Mouse (Mus musculus) left cerebral cortex, adult 2 months (tissue): ENCODE results near the gene Atp4a. TPM values are rescaled to one million over a fixed set of nuclear protein-coding genes. Genes with fewer than 3 reads are reported as not detected.
"Not testable (repeated sequence)": the region's sequence is repeated elsewhere in the genome, so short reads cannot be mapped to it uniquely, and the experiment has no call there.

Source experiments
- DNase-seq, 2 experiments: peaks; one replicate each; pipeline ENCODE4 v3.0.0; 2021 to 2022; ENCODE audit warnings: low spot score in 2 of 2, mixed read lengths in 1 of 2; ENCODE audit errors: extremely low spot score in 1 of 2
- H3K27ac ChIP-seq: fragments of 200-600 bp; 2 replicates; pipeline ENCODE4 v1.8.1; 2022
- H3K4me3 ChIP-seq: fragments of 200-600 bp; 2 replicates; pipeline ENCODE4 v1.8.1; 2022
- CTCF ChIP-seq: fragments of 200-600 bp; IDR thresholded peaks from 2 replicates; pipeline ENCODE4 v1.8.1; 2022; ENCODE audit warnings: antibody characterized with exemption, mild to moderate bottlenecking, moderate library complexity
- intact Hi-C: fragments of 180-260 bp; cut with DNase I; formaldehyde crosslinking; loops from one replicate; pipeline ENCODE4 v1.15.1; 2025
- total RNA-seq, 2 experiments: library from RNA; stranded (reverse); gene quantifications; 2 replicates each; pipeline ENCODE4 v1.2.3; 2021

The Atp4a gene
- total RNA-seq, 2 experiments from 2014 or later, result 0.70 TPM

GRCm38 (mm10) chr7:30706214-30706882 lies 5.7 kb upstream of the Atp4a start:
- intact Hi-C loops, result no loop called here
- Histone ChIP-seq H3K4me3 (no peak overlapping the region), H3K27ac (no peak overlapping the region)
- no peak for TF ChIP-seq CTCF
- DNase-seq, result no peak

GRCm38 (mm10) chr7:30707441-30707840 lies 4.6 kb upstream of the Atp4a start:
- H3K4me3 ChIP-seq, result no peak overlapping the region
- DNase-seq, result no peak
- TF ChIP-seq CTCF, result no peak
- no peak overlapping the region for H3K27ac ChIP-seq
- intact Hi-C loops, result no loop called here

- peak; percentile 41 for DNase-seq
- Histone ChIP-seq H3K4me3 (peak overlapping the region; percentile 30), H3K27ac (no peak overlapping the region)
- intact Hi-C loops, result loop anchor here (5.0 kb wide), 2 partner anchors 35 to 40 kb away; no protein-coding TSS in a partner anchor
- no peak for TF ChIP-seq CTCF
These were observed 5.2 kb downstream of the Atp4a start for GRCm38 (mm10) chr7:30717006-30717715.

- DNase-seq, result no peak
- Histone ChIP-seq H3K4me3 (peak overlapping the region; percentile 30), H3K27ac (no peak overlapping the region)
- intact Hi-C loops, result loop anchor here (5.0 kb wide), 2 partner anchors 35 to 40 kb away; no protein-coding TSS in a partner anchor
- no peak for TF ChIP-seq CTCF
These were observed 5.7 kb downstream of the Atp4a start for GRCm38 (mm10) chr7:30717716-30718046.

GRCm38 (mm10) chr7:30719669-30720068 lies 7.7 kb downstream of the Atp4a start:
- TF ChIP-seq CTCF, result no peak
- no peak overlapping the region for H3K27ac ChIP-seq
- intact Hi-C loops, result loop anchor here (5.0 to 10.0 kb wide), 3 partner anchors 37 to 135 kb away; partner anchors contain the start of gene Kmt2b
- DNase-seq, result no peak
- no peak overlapping the region for H3K4me3 ChIP-seq

- no peak for TF ChIP-seq CTCF
- Histone ChIP-seq H3K4me3 (no peak overlapping the region), H3K27ac (no peak overlapping the region)
- DNase-seq, result no peak
- intact Hi-C loops, result loop anchor here (10.0 kb wide), 1 partner anchor 136 kb away; the partner anchor contains the start of gene Kmt2b
These were observed 9.3 kb downstream of the Atp4a start for GRCm38 (mm10) chr7:30721286-30721685.

- intact Hi-C loops, result loop anchor here (10.0 kb wide), 1 partner anchor 139 kb away; the partner anchor contains the start of gene Kmt2b
These were observed 11.4 kb downstream of the Atp4a start for GRCm38 (mm10) chr7:30723274-30723953.

GRCm38 (mm10) chr7:30728214-30728613 lies 16.2 kb downstream of the Atp4a start:
- intact Hi-C loops, result loop anchor here (2.0 to 10.0 kb wide), 2 partner anchors 133 to 143 kb away; partner anchors contain the start of genes Ffar1 and Kmt2b
- H3K4me3 ChIP-seq, result peak overlapping the region; percentile 80
- no peak for TF ChIP-seq CTCF
- no peak for DNase-seq
- no peak overlapping the region for H3K27ac ChIP-seq

More at GRCm38 (mm10) chr7:30723274-30723953, 11.4 kb downstream of the Atp4a start:
- Histone ChIP-seq H3K27ac (no peak overlapping the region), H3K4me3 (no peak overlapping the region)
- TF ChIP-seq CTCF, result no peak
- no peak for DNase-seq

GRCm38 (mm10) chr7:30728739-30729395 lies 16.9 kb downstream of the Atp4a start:
- peak overlapping the region; percentile 80 for H3K4me3 ChIP-seq
- TF ChIP-seq CTCF, result no peak; the same call in 1 of the 2 replicates
- intact Hi-C loops, result loop anchor here (1.0 to 10.0 kb wide), 4 partner anchors 64 to 144 kb away; partner anchors contain the start of genes Ffar1, Kmt2b and Rbm42
- peak overlapping the region; percentile 95 for H3K27ac ChIP-seq
- DNase-seq, result no peak

- peak; percentile 21 for TF ChIP-seq CTCF
- intact Hi-C loops, result loop anchor here (1.0 to 10.0 kb wide), 5 partner anchors 64 to 345 kb away; partner anchors contain the start of genes Ffar1, Fxyd3, Kmt2b and Rbm42
- DNase-seq, result peak; percentile 97 to 98
These were observed 17.5 kb downstream of the Atp4a start, which contains the start of gene Tmem147 for GRCm38 (mm10) chr7:30729396-30730063. Gene Tmem147, minus strand, starts transcription at chr7:30729540.

GRCm38 (mm10) chr7:30730064-30730722 lies 18.2 kb downstream of the Atp4a start:
- intact Hi-C loops, result loop anchor here (10.0 kb wide), 1 partner anchor 345 kb away; the partner anchor contains the start of gene Fxyd3
- DNase-seq, H3K27ac ChIP-seq: not testable (repeated sequence)
- H3K4me3 ChIP-seq, result peak overlapping the region; percentile 80

More at GRCm38 (mm10) chr7:30729396-30730063, 17.5 kb downstream of the Atp4a start, which contains the start of gene Tmem147:
- Histone ChIP-seq H3K27ac (peak within 1 kb of the TSS; percentile 95), H3K4me3 (peak within 1 kb of the TSS; percentile 80)
